Mouse (Mus musculus) gonadal fat pad, adult 2 months (tissue): ENCODE data around the gene Gm29427. TPM values are rescaled to one million over a fixed set of nuclear protein-coding genes. Genes with fewer than 3 reads are reported as not detected.

ENCODE experiments used
- DNase-seq: peaks from one replicate; pipeline ENCODE4 v3.0.0-alpha.2; 2012; ENCODE audit warnings: low read depth
- polyA plus RNA-seq: library from polyadenylated mRNA; depleted of rRNA; stranded (reverse); fragments of >200 nt; gene quantifications from 2 replicates; pipeline ENCODE4 v1.2.3, GENCODE M21; 2012; rRNA removed

Gene Gm29427
- polyA plus RNA-seq = 0.08 and 0.18 TPM in 2 replicates

DNA sequence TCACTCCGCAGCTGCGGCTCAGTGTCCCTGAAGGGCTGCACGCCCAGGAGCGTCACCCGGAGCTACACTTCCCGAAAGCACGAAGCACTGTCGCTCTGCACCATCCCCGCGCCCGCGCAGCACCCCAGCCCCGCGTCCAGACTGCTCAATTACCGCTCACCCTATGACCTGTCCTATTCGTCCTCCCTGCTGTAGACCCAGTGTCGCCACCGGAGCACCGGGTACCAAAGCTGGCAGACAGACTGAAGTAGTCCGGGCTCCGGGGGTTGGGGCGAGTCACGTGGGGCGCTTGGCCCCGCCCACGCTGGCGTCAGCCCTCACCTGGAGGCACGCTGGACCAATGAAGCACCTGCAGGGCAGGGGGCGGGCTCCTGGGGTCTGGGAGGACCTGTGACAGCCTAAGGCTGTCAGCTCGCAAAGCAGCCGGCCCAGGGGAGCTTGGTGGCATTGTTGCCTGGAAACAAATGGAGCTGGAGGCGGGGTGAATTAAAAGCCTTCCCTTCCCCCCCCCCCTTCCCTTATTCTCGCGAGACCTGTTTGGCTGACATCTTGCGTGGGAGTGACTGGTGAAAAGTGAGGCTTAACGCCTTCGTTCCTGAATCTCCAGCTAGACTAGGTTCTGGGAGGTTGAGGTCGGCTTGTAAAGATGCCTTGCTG lies at the start of gene Gm29427:
Gene Gm29427, minus strand, starts transcription at position 239 of the 657 bp plus-strand sequence.
- DNase-seq = no peak

DNA sequence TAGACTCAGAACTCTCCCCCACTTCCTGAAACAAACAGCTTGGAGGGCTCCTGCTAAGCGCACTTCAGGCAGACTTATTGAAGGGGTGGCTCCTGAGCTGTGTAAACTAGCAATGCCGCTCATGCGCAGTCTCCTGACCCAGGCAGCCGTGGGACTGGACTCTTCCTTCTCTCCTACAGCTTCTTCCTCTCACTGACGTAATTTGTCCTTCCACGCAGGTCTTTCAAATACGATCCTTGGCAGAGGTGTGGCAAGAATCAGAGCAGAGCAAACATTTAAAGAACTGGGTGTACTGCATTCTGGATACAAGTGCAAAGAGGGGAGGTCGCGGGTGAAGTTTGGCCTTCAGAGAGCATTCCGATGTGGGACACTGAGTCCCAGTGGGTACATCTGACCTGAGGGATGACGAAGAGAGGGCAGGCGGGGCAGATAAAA lies 48.4 kb upstream of the Gm29427 start:
- no peak for DNase-seq

DNA sequence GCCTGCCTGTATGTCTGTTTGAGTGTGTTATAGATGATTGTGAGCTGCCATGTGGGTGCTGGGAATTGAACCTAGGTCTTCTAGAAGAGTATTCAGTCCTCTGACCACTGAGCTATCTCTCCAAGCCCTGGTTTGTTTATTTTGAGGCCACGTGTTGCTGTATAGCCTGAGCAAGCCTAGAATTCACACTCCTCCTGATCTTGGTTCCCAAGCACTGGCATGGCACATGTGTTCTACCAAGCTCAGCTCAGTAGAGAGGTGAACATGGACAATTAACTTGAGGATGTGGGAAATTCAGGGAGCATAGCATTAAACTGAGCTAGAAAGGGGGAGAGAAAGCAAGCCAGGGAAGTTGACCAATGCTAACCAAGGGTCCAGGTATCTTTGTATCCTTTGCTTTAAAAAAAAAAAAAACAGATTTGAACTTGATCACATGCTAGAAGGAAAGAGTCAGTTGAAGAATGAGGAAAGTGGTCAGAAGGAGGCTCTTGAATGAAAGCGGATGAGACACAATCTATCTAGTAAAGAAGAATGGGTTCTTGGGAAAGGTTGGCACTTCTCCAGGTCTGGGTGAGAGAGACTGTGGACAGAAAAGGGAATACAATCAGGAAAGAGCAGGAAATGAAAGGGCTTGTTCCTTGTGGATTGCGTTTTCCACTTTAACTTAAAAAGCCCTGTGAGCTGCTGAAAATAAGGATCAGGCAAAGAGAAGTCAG lies 46.6 kb upstream of the Gm29427 start:
- no peak for DNase-seq

DNA sequence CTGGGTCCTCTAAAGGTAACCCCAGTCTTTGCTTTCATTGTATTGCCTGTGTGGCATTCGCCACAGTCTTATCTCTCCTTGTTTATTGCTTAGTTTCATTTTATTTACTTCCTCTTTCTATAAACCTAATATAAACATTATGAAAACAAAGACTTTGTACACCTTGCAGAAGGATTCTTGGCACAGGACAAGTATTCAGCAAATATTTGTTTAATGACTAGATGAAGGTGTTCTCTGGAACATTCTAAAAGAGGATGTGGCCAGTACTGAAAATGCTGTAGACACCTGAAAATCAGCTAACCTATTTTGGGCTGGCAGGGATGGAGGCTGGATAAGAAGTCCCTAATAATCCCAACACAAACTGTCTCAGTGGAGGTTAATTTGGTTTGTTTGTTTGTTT lies 46.0 kb upstream of the Gm29427 start:
- no peak for DNase-seq

DNA sequence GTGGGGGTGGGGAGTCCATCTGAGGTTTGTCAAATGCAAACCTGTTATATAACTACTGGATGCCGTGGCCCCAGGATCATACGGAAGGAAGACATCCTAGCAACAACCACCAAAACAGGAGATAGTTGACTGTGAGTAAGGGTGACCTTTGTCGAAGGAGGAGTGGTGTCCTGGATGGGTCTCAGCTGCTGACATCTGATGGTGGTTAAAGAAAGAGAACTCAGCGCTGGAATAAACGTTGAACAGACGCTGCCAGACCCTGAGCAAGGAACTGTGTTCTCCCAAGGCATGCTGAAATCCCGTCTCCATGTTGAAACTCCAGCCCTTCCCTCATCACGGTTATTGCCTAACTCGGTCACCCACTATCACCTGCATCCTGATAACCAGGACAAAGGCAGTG lies 44.1 kb upstream of the Gm29427 start:
- no peak for DNase-seq

DNA sequence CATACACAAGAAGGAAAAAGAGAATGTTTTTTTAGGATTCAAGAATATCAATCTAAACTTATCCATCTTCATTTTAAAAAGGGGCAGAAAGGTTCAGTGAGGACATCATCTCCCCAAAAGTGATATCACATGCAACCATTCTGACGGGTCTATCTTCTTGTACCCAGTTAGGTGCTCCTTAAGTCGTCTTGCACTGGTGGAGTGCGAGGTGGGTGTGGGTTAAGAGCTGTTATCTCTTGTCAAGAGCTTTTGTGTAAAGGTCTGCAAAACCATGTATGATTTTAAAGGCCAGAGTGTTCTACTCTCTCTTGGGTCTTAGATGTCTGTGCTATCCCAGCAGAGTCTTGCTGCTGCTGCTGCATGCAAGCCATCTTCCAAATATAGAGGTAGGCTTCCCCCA lies 31.2 kb upstream of the Gm29427 start:
- no peak for DNase-seq

DNA sequence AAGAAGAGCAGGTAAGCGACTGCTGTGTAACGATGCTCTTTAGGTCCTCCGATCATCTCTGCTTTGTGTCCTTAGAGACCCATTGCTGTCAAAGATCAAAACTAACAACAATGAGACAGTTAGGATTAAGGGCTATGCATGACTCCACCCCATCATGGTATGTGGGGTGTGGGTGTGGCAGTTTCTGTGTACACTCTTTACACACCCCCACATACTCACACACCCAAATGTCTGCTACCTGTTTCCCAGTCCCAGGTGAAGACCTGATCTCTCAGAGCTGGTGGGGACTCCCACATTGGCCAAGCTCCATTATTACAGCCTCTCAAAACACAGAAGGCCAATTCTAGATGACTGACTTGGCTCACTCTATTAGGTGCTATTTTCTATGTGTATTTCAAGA lies 30.0 kb upstream of the Gm29427 start:
- DNase-seq = no peak

DNA sequence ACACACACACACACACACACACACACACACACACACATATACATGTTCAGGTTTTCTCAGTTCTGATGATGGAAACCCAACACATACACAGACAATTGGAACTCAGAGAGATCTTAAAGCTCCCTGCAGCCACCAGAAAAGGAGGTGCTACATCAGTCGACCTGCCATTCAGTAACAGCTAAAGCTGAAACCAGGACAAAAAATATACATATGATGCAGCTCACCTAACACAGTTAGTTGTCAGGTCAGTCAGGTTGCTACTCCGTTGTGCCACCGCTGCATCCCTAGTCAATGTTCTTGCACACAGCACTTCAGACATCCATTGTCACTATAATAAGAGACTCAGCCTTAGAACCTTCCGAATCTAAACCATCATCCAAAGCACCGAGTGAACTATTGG lies 29.4 kb upstream of the Gm29427 start:
- DNase-seq = no peak

DNA sequence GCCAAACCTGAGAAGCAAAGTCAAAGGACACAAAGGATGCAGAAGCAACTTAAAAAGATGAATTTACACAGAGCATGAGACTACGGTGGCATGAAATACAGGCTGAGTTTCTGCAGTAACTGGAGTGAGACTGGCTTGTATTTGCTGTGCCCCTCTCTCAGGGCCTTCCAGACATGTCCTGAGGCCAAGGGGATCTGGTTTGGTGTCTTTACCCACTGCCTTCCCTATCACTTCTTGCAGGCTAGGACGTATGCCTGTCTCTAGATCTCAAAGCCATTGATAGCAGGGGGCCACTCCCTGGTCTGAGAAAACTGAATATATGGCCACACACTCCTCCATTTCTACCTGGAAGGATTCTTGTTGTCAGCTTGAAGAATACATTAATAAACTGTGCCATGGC lies 28.6 kb upstream of the Gm29427 start:
- no peak for DNase-seq

DNA sequence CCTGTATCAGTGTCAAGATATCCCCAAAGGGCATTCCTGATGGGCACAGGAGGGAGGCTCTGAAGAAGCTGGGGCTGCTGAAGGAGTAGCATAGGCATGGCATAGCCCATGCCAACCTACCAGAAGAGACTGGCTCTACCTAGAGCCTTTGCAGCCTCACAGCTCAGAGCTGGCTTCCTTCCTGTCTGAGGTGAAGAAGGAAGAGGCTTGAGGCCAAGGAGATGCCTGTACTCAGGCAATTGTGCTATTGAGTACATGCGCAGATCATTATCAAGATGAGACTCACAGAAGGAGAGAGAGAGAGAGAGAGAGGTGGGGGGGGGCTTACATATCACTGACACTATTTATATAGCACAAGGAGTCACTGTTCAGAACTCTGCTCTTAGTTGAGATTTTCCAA lies 28.2 kb upstream of the Gm29427 start:
- no peak for DNase-seq

DNA sequence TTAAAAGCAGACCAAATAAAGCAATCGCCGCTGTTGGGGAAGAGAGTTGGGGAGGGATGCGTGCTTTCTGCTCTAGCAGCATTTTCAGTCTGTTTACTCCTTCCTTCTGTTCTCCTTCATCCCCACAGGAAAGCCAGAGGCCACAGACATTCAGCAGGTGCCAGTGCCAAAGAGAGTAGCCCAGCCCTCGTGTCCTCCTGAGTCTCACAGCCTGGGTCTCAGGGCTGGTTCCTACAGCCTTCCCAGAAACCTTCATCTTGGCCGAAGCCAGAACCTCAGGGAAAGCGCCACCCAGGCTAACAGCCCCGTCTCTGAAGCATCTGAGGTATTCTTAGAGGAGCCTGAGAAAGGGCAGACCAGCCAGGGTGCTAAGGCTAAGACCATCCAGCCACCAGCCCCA lies 26.6 kb upstream of the Gm29427 start:
- no peak for DNase-seq

DNA sequence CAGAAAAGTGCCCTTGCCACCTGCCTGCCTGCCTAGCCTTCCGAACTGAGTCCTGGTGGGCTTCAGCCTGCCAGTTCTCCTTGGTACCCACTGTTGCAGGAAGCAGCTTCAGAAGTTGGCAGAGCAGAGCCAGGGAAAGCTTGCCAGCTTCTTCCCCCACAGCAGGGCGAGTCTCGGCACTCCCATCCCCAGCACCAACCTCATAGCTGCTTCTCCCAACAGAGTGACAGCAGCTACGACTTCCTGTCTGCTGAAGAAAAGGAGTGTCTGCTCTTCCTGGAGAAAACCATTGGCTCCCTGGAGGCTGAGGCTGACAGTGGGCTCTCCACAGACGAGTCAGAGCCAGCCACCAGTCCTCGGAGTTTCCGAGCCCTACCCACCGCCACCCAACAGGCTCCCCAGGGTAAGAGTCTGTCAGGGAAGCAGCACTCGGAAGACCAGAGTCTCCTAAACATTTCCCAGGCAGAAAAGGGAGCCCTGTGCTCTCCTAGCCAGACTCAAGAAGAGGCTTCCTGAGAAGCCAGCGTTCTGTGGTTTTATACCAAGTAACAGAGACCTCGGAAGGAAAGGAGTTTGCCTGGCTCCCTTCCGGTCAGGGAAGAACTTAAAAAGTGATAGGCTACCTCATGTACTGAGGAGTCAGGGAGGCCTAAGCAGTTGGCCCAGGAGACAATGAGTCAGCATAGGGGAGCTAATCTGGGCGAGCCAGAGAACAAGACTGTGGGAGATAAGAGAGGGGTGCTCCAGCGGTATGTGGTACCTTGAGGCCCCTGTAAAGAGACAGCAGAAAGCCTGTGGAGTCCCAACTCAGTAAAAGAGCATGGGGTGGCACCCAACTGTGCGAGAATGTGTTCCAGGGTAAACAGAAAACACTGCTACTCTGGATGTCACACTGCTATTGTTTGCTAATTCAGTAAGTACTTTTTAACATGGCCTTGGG lies 25.5 kb upstream of the Gm29427 start:
- no peak for DNase-seq

DNA sequence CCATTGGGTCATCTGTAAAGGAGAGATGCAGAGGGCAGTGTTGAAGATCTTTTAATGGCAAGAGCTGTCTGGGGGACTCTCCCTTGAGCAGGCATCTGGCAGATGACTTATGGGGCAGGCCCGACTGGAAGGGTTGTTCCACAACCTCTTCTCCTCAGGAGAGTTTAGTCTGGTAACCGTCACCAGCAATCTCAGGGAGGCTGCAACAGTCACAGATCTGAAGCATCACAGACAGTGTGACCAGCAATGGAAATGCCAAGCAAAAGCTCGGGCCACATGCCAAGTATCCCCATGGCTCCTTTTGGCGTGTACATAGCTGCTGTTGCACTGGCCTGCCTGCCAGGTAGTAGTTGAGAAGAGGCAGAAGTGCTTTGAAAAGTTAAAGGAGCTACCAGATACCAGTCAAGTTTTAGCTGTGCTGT lies 24.6 kb upstream of the Gm29427 start:
- DNase-seq = no peak

DNA sequence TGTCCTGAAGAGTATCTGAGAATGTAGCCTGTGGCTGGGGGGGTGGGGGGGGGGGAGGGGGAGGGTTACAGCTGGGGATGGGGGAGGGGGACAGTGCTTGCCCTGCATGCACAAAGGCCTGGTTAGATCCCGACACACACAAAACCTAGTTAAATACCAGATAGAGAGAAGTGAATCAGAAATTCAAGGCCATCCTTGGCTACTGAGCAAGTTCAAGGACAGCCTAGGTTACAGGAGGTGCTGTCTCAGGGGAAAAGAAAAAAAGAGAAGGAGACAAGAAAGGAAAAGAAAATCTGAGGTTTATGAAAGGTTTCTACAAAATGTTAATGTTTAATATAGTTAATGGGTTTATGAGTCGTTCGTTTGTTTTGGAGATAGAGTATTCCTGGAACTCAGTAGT lies 24.0 kb upstream of the Gm29427 start:
- no peak for DNase-seq

DNA sequence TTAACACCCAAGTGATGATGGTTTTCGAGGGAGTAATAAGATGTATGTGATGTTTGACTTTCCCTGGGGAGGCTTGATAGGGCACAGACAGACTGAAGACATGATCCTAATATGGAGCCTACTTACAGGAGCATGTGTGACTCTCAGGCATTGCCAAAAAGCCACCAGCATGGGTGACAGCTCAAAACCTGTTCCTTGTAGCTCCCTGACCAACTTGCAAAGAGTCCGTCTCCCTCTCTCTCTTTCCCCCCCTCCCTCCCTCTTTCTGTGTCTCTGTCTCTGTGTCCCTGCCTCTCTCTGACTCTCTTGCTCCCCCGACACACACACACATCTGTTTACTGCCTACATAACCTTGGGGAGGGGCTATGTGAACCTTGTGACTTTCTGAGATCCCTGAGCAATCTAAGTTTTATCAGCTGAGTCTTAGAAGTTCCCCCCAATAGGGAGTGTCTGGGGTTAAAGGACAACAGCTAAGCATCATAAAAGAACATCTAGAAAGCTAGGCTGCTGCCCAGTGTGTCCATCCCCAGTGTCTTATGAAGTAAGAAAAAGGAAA lies 23.0 kb upstream of the Gm29427 start:
- no peak for DNase-seq

DNA sequence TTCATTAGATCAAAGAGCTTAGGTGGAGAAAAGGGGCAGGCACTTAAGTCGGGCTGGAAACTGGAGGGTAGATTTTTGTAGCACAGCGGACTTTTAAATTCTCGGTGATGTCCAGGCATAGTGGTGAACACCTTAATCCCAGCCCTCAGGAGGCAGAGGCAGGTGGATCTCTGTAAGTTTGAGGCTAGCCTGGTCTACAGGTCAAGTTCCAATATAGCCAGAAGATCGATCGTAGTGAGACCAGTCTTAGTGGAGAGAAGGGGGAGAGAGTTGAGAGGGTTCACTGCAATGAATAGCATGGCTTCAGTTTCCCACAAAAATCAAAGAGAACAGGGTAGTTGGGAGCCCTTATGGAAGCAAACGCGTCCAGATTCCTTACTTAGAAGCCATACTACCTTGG lies 22.3 kb upstream of the Gm29427 start:
- no peak for DNase-seq

DNA sequence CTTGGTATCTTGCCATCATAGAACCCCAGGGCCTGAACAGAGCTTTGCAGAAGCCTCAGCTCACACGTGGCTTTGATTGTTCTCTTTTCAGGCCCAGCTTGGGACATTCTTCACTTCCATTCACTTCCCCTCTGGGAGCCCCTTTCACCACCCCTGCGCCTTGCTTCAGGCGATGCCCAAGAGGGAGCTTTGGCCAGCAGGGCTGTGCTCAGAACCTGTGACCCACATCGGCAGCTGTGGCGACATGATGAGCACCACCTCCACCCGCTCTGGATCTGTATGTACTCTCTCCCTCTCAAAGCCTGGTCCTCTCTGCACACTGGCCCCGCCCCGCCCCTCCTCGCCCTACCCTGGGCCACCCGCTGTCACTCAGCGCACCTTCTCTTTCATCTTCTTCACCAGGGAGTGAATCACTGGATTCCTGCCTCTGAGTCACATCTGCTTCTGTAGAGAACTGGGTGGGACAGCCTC lies 21.8 kb upstream of the Gm29427 start:
- no peak for DNase-seq

DNA sequence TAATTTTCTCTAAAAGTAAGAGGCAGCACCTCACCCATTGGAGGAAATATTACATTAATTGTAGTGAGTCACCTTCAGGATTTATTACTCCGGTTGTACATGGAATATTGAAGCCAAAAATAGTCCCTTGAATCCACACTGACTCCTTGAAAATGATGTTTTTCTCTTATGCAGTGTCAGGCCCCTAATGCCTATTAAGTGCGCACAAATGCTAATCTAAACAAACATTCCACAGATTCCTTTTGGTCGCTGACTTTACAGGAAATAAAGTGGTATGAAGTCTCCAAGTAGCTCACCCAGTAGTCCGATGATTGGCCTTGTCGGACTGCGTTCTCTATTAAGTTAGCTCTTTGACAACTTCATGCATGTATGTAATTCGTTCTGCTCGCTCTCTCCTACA lies 19.3 kb upstream of the Gm29427 start:
- no peak for DNase-seq

DNA sequence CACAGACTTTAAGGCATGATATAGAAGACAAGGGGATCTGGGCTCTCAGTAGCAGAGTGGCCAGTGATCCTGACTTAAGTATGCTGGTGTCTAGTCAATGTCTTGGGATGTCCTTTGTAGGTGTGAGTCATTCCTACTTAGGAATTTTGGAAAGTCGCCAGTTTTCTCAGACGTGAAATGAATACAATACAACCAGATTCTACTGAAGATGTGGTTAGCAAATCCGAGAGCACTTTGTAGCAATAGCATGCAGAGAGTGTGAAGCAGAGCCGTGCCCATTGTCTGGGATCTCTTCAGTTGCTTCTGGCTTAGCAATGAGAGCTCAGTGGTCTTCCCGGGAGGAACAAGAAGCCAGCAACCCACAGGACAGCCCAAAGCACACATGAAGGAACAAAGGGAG lies 18.9 kb upstream of the Gm29427 start:
- no peak for DNase-seq

DNA sequence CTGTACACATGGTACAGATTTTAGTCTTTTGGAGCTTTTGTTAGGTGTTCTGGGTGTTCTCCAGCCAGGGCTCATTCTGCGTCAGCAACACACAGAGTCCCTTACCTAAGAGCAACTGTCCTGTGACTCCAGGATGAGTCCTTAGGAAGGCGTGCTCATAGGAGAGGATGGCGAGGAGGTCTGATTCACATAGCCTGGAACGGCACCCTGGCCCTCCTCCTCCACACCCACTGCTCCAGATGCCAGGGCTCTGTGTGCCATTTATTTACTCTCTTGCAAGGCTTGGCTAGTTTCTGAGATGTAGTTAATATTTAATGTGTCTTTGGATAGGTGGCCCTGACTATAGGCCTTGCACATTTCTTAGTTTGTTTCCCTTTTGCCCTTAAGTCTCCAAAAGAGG lies 18.1 kb upstream of the Gm29427 start:
- DNase-seq = no peak

DNA sequence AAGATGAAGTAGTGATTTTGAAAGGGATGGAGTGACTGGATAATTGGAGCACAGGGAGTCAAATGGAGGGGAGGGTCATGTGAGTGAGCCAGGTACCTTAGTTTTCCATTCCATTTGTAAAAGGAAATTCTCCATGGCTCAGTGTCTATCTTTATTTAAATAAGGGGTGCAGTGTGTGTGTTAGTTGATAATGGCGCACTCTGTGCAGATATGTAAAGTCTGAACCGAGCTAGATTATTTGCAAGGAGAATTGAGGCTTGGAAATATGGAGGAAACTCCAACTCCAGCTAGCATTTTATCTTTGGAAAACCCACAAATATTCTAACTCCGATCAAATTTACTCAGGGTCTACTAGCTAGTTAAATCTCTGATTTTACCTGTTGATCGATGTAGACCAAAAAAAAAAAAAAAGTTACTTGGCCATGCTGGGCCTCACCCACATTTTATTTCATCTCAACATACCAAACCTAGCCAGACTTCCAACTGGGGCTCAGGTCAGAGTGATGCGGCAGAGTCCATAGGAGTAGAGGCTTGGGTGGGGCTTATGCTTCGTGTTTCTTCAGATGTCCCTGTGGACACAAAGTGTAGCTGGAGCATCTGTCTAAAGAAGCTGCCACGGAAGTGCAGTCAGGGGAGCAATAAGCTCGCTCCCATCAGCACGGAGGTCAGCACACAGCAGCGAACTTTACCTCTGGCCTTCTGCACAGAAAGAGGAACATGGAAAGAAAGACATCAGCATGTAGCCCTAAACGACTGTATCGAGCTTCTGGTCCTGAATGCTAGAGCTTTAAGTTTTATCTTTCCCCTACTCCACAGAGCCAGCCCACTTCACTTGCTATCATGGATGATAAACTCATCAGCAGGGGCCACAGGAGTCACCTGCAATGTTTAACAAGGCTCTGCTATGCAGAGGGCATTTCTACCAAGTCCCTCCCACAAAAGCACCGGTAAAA lies 17.4 kb upstream of the Gm29427 start:
- no peak for DNase-seq
